In the genomic region with DNA sequence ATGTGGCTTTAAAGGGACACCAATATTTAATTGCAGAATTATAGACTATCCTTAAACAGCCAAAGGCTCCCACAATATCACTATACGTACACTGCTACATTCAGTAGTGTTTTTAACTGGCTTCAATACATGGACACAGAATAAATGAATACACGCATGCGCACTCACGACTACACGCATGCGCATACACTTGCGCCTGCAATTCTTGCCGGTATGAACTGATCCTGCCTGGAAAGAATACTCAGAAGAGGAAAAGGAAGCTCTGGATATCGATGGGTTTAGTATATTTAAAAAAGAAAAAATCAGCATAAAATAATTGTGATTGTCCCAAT, we compare ENCODE assay signal across 9 mouse cellular contexts.
DNase-seq lines count a peak whose midpoint lies in the region; ATAC-seq lines count a peak whose summit lies in the region.
"Had no signal": no experiment of that assay in that cellular context is flagged by ENCODE, and none has a peak within 500 bp of the region (broad histone marks: within the 10 kb centered on the region; RNA-seq: fewer than 3 reads in every experiment).

No protein-coding gene starts in this region.

- no peaks in the 10 kb centered on the region for H3K36me3 ChIP-seq in hindbrain, embryonic 14.5 days (replicated peaks; ENCODE audit: control insufficient read depth, insufficient read depth)
- no peaks in the 10 kb centered on the region for H3K36me3 ChIP-seq in limb, embryonic 12.5 days

- 0 out of 2 replicates have a peak, but pooled peaks cover 14% of the 10 kb centered on the region for H3K4me1 ChIP-seq in hindbrain, embryonic 14.5 days (replicated peaks; ENCODE audit: control insufficient read depth, insufficient read depth, low read length)
- peaks cover 74% of the 10 kb centered on the region for H3K4me1 ChIP-seq in limb, embryonic 12.5 days (replicated peaks)

- peak overlapping the region; percentile 30 for H3K4me2 ChIP-seq in hindbrain, embryonic 14.5 days (replicated peaks)
- H3K4me2 ChIP-seq in limb, embryonic 12.5 days = peak overlapping the region; percentile 39; the same call in 1 of the 2 replicates

- WGBS in hindbrain, embryonic 14.5 days = 69% methylated on average over 9 of the region's 9 CpGs
- 78% methylated on average over 9 of the region's 9 CpGs for WGBS in limb, embryonic 12.5 days

- DNase-seq in kidney, adult 11 months = peak; percentile 22
- DNase-seq in kidney, adult 18-20 months = no peak
- DNase-seq in hindbrain, embryonic 14.5 days (ENCODE audit: low spot score) = peak; percentile 77
- DNase-seq in right cerebral cortex, postnatal 25 days = peak; percentile 84
- no peak for DNase-seq in heart, postnatal 25 days (ENCODE audit: low spot score)
- no peak for DNase-seq in embryo, embryonic 10 days (ENCODE audit: low spot score)

- H3K27me3 ChIP-seq in hindbrain, embryonic 14.5 days (ENCODE audit: control insufficient read depth, insufficient read depth, low read length) = peaks cover 9% of the 10 kb centered on the region
- peaks cover 5% of the 10 kb centered on the region; the same call in 1 of the 2 replicates for H3K27me3 ChIP-seq in limb, embryonic 12.5 days

- intact Hi-C loops in heart, postnatal 25 days (cut with DNase I) = no loop called here

- no peaks in the 10 kb centered on the region for H3K9me3 ChIP-seq in hindbrain, embryonic 14.5 days (ENCODE audit: control insufficient read depth, low read length)
- no peaks in the 10 kb centered on the region for H3K9me3 ChIP-seq in limb, embryonic 12.5 days

- H3K4me3 ChIP-seq in hindbrain, embryonic 14.5 days (replicated peaks; ENCODE audit: low read length) = 0 out of 2 replicates have a peak overlapping the region, but pooled peaks have one; percentile 2
- H3K4me3 ChIP-seq in limb, embryonic 12.5 days (replicated peaks) = no peak overlapping the region
- H3K4me3 ChIP-seq: myocyte had no signal

- H3K9ac ChIP-seq in hindbrain, embryonic 14.5 days = 0 out of 2 replicates have a peak overlapping the region, but pooled peaks have one; percentile 4
- no peak overlapping the region for H3K9ac ChIP-seq in limb, embryonic 12.5 days (replicated peaks)

- peak; percentile 71 for ATAC-seq in hindbrain, embryonic 14.5 days (ENCODE audit: low FRiP score)
- no peak for ATAC-seq in limb, embryonic 12.5 days (ENCODE audit: insufficient number of reproducible peaks, insufficient read depth, low FRiP score, low TSS enrichment, low read depth)
- no peak for ATAC-seq in monocyte, adult 5-6 weeks (replicated peaks; ENCODE audit: insufficient number of reproducible peaks, low FRiP score, low TSS enrichment, poor library complexity, severe bottlenecking)

- H3K27ac ChIP-seq in hindbrain, embryonic 14.5 days = peak overlapping the region; percentile 27
- 0 out of 2 replicates have a peak overlapping the region, but pooled peaks have one; percentile 64 for H3K27ac ChIP-seq in limb, embryonic 12.5 days

Comparison
In these comparisons a context has a peak if more than half of its experiments do, and no peak if none do; other contexts are left out.
1. DNase-seq: peak in kidney, adult 11 months (single experiment), hindbrain, embryonic 14.5 days (single experiment) and right cerebral cortex, postnatal 25 days (single experiment); none in kidney, adult 18-20 months (single experiment), heart, postnatal 25 days (single experiment) and embryo, embryonic 10 days (single experiment).